Mouse (Mus musculus) cerebellum, postnatal 14 days (tissue): ENCODE measurements at regions not wholly inside any gene's neighbourhood (a gene's known extent, or its start where the extent isn't known, plus 50 kb on each side); places are given as distances from the start of the nearest gene placed in this dataset.

Experiments used
- DNase-seq, 2 experiments: peaks; one replicate each; pipeline ENCODE4 v3.0.0; 2021; ENCODE audit warnings: mixed read lengths in 2 of 2

DNA sequence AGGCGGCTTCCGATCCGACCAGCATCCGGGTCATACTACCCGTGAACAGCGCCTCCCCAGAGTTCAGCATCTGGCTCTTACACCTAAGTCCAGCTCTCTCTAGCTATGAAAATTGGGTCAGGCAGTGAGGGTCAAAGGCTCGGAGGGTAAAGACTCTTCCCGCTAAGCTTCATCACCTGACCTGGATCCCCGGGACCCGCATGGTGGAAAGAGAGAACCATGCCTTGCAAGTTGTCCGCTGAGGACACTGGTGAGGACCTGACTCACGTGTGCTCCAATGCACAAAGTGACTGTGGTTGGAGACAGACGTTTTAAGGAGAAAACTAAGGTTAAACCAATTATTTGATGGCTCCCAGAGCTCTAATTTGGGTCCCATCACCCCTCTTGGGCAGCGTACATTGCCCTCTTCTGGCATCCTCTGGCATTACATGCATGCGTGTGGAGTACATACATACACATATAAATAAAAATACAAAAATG is 74.6 kb upstream of the Sall4 start:
- DNase-seq, result peak in 1 of 2 experiments; percentile 29

DNA sequence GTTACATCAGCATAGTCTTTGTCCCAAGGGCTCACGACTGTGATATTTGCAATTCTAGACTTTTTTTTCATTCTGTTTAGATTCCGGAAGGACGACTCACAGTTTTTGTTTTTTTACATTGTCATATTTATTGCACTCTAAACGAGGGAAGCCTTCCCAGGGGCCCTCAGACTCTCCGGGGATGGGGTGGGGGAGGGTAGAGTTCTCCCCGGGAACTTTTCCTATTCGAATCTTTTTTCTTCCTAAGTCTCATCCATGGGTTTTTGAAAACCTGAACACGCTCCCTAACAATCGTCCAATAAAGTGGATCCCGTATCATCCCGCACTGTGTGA is 73.9 kb upstream of the Sall4 start:
- no peak for DNase-seq

DNA sequence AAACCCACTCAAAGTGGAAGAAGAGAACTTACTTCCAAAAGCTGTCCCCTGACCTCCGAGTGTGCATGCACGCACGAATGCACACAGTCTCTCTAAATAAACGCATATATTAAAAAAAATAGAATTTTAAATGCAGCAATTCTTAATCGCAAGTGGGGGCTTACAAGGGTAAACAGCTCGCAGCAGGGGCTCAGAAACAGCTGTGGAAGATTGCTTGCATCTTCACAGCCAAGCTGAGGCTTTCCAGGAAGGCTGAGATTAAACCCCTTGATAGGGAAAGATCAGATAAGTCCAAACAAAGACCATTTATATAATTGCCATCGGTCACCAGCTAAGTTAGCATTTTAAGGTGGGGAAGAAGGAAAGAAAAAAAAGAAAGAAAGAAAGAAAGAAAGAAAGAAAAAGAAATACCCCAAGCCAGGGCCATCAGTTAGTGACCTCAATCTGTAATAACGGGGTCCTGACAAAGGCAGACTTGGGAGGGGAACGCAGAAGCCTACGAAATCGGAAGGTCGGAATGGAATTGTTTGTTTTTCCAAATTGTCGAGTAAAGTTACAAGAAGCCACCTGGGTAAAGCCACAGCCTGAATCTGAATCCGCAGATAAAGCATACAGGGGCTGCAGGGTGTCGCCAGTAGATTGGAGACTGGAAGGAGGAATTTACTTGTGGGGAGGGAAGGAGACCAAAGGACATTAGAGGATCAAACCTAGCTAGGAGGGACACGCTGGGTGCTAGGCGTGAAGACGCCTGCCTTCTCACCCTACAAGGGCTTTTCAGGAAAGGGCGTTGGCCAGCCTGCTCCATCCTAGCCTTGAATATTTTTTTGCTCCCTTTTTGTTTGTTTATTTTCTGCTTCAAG is 73.3 kb upstream of the Sall4 start:
- peak in 1 of 2 experiments; percentile 8 for DNase-seq

DNA sequence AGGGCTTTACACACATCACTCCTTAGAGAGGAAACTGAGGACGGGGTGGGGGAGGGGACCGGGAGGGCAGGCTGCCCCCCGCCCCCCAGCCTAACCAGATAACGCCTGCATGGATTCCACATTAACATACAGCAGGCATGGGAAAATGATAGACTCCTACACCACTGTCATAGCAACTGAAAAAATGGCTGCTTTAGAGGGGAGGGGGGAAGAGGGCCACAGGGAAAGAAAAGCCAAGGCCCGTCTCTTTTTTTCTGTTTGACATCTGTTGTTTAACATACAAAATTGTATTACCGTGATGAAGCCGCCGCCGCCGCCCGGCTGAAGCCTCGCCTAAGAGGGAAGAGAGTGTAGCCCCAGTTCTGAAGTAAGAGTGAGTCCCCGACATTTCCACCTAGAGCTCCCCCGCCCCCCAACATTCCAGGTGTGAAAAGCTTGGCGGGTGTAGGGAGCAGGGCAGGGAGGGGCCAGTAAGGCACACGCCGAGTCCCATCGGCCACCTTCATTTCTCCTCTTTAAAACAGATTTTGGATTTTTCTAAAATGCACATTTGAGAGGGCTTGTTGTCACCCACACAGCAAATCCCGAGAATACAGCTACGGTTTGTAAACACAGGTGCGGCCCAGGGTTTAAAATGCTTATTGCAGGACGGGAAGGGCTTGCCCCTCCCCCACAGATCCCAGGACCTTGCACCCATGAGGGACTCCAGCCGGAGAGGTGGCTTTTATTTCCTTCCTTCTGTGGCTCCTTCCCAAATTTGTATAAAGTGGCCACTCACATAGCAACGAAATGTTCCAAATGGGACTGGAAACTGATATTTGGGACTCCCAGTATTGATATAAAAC is 72.3 kb upstream of the Sall4 start:
- peak in 1 of 2 experiments; percentile 18 for DNase-seq

DNA sequence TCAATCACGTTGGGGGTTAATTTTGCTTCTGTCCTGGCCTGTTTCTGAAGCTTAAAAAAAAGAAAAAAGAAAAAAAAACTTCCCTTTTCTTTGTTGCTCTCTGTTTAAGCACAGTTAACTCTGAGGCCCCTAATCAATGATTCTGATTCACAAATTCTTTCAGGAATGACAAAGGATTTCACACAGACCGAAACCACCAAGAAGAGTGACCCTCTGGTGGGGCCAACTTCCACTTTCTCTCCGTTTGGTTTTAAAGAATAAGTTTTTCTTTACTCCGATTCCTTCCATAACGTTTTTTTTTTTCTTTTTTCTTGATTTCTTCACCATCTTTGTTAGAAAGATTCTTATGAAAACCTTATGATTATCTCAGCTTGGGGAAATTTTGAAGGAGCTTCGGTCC is 71.5 kb upstream of the Sall4 start:
- DNase-seq, result no peak

DNA sequence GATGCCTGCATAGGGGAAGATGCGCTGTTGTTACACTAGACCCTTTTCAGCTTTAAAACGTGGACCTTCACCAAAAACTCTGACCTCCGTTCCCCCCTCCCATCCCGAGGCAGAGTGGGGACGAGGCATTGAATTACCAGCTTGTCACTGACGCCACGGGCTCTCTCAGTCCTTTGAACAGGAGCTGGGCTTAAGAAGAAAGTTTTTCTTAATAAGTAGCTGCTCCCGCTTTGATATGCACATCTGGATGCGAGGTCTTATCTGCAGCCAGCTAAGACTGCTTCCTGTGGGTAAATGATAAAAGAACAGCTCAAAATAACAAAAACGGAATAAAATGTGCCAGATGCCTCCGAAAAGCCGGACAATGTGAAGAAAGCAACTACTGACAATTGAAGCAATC is 70.9 kb upstream of the Sall4 start:
- no peak for DNase-seq

DNA sequence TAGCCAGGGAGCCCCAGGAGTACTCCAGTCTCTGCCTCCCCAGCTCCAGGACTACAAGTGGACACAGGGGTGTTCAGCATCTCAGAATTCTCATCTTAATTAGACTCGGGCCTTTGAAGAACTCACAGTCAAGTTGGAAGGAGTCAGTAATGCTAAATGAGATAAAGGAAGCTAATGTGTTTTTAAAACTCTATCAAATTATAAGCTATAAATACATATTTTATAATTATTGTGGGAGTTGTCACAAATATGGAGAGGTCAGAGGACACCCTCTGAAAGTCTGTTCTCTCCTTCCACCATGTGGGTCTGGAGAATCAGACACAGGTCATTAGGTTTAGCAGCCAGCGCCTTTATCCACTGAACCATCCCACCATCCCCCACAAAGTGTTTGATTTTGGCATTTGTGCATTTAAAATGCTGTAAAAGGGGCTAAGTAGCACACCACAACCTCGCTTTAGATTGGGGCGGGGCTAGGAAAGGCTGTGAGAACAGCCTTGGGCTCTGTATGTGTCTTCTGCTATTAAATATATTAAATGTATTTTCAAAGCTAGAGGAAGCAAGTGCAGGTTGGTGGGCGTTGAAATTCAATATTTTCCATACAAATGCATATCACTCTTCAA is 70.3 kb upstream of the Sall4 start:
- no peak for DNase-seq

DNA sequence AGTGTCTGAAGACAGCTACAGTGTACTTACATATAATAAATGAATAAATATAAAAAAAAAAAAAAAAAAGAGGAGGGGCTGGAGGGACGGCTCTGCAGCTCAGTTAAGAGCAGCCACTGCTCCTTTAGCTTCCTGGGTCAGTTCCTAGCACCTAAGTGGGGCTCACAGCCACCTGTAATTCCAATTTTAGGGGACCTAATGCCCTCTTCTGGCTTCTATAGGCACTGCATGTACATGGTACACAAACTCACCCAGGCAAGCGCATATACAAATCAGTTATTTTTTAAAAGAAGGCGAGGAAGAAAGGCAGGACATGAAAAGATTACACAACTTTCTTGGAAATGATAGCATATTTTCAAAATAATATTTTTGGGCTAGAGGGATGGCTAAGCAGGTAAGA is 67.0 kb upstream of the Sall4 start:
- DNase-seq, result no peak

DNA sequence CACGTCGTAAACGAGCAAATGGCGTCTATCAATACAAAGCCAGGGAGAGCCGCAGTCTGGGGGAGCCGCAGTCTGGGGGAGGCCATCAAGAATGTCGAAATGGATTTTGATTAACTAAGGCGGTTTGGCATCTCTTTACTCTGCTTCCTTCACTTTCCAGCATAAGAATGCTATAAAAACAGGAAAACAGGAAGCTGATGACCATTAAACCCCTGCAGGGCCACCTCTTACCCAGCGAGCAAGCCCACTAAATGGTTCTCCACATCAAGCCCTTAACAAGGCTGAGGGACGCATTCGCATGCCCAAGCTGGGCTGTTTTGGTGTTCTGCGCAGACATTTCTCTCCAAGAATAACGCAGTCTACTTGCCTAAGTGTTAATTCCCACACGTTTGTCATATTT is 64.0 kb upstream of the Sall4 start:
- DNase-seq, result no peak

DNA sequence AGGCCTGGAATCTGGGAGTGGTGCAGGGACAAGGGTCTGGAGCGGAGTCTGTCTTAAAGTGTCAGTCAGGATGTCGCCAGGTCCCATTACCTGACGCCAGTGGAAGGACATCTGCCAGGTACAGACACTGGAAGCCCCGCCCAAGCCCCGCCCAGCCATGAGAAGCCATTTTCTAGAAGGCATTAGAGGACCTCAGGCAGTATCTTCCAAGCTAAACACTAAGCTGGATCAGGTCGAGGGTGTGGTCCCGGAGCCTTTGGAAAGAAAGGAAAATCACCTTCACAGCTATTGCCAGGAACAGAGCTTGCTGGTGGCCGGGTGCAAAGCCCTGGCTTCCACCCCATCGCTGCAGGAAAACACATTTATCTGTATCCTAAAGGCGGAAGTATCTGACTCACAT is 52.9 kb upstream of the Sall4 start:
- no peak for DNase-seq
